Mouse (Mus musculus) myocyte (in vitro differentiated cells): ENCODE measurements around the gene Arfip2. TPM values are rescaled to one million over a fixed set of nuclear protein-coding genes. Genes with fewer than 3 reads are reported as not detected.

ENCODE experiments used
- H3K27me3 ChIP-seq: one replicate; pipeline ENCODE4 v1.6.1; 2011; ENCODE audit not compliant: control insufficient read depth, insufficient read depth, insufficient read length
- H3K36me3 ChIP-seq: one replicate; pipeline ENCODE4 v1.6.1; 2011; ENCODE audit not compliant: control insufficient read depth, insufficient read depth
- H3K4me2 ChIP-seq: one replicate; pipeline ENCODE4 v1.6.1; 2011; ENCODE audit warnings: low read depth, control low read depth
- H3K4me3 ChIP-seq: one replicate; pipeline ENCODE4 v1.5.1; 2011; ENCODE audit warnings: mild to moderate bottlenecking, control low read depth, moderate library complexity
- H3K79me2 ChIP-seq: one replicate; pipeline ENCODE4 v1.6.1; 2011; ENCODE audit not compliant: control insufficient read depth, insufficient read depth
- H3ac ChIP-seq: one replicate; pipeline ENCODE4 v1.6.1; 2011; ENCODE audit not compliant: control insufficient read depth, insufficient read length
- CEBPB ChIP-seq: IDR thresholded peaks from 2 replicates; pipeline ENCODE4 v1.6.1; 2011; ENCODE audit warnings: mild to moderate bottlenecking, moderate library complexity; ENCODE audit not compliant: poor library complexity, insufficient read depth, severe bottlenecking
- E2F4 ChIP-seq: IDR thresholded peaks from one replicate; pipeline ENCODE4 v1.6.1; 2011; ENCODE audit warnings: mild to moderate bottlenecking, control low read depth, moderate library complexity; ENCODE audit not compliant: insufficient read depth
- MAX ChIP-seq: IDR thresholded peaks from one replicate; pipeline ENCODE4 v1.6.1; 2011; ENCODE audit warnings: low read depth, mild to moderate bottlenecking, control low read depth
- MYOD1 ChIP-seq, 3 experiments: IDR thresholded peaks; one replicate each; pipeline ENCODE4 v1.6.1; 2011; ENCODE audit warnings: control low read depth in 2 of 3, low read depth in 2 of 3, mild to moderate bottlenecking in 2 of 3, moderate library complexity in 1 of 3; ENCODE audit not compliant: insufficient read length in 2 of 3, control insufficient read depth in 1 of 3
- MYOG ChIP-seq, 3 experiments: IDR thresholded peaks; one replicate each; pipeline ENCODE4 v1.6.1; 2011; ENCODE audit warnings: control low read depth in 2 of 3, low read depth in 2 of 3, mild to moderate bottlenecking in 2 of 3; ENCODE audit not compliant: insufficient read length in 2 of 3, control insufficient read depth in 1 of 3, insufficient read depth in 1 of 3
- POLR2A ChIP-seq: IDR thresholded peaks from one replicate; pipeline ENCODE4 v1.6.1; 2011; ENCODE audit warnings: low read depth, mild to moderate bottlenecking, control low read depth, moderate library complexity; ENCODE audit not compliant: insufficient read length
- POLR2AphosphoS2 ChIP-seq: IDR thresholded peaks from one replicate; pipeline ENCODE4 v1.6.1; 2011; ENCODE audit warnings: low read depth, control low read depth; ENCODE audit not compliant: insufficient read length
- REST ChIP-seq: IDR thresholded peaks from one replicate; pipeline ENCODE4 v1.6.1; 2011; ENCODE audit warnings: mild to moderate bottlenecking, control low read depth, moderate library complexity; ENCODE audit not compliant: insufficient read depth, insufficient read length
- SRF ChIP-seq: IDR thresholded peaks from one replicate; pipeline ENCODE4 v1.6.1; 2011; ENCODE audit warnings: low read depth; ENCODE audit not compliant: control insufficient read depth, insufficient read length
- TCF12 ChIP-seq: IDR thresholded peaks from one replicate; pipeline ENCODE4 v1.6.1; 2011; ENCODE audit warnings: mild to moderate bottlenecking, control low read depth; ENCODE audit not compliant: poor library complexity, insufficient read depth, severe bottlenecking
- TCF3 ChIP-seq: IDR thresholded peaks from one replicate; pipeline ENCODE4 v1.6.1; 2011; ENCODE audit warnings: low read depth, control low read depth; ENCODE audit not compliant: insufficient read length
- USF1 ChIP-seq: IDR thresholded peaks from one replicate; pipeline ENCODE4 v1.6.1; 2011; ENCODE audit warnings: low read depth, mild to moderate bottlenecking, control low read depth, moderate library complexity
- polyA plus RNA-seq: library from polyadenylated mRNA; unstranded; fragments of >200 nt; fragmentation: generic; extraction: Trizol; gene quantifications from one replicate; pipeline ENCODE4 v1.2.1, GENCODE M21; 2012; ENCODE audit warnings: missing spikeins

Gene Arfip2
- polyA plus RNA-seq, 1 experiment: 28.4 TPM

DNA sequence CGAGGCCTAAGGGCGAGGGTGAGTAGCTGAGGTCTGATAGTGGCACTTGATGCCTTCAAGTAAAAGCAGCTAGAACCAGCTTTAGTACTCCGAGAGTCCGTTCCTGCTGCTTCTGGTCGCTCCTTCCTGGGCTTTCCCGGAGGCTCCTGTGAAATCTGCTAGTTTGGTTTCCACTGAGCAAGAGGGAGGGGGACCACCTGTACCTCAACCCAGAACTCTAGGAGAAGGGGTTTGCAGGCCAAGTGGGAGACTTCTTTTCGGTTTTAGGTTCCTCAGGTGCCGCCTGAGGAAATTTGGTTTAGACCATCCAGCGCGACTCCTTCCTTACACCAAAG lies 6.4 kb downstream of the Arfip2 start:
- Histone ChIP-seq H3K4me2 (peak overlapping the region; percentile 85), H3K4me3 (peak overlapping the region; percentile 76), H3K36me3 (peaks cover 4% of the 10 kb centered on the region), H3ac (peak overlapping the region; percentile 71), H3K27me3 (no peaks in the 10 kb centered on the region), H3K79me2 (peaks cover 39% of the 10 kb centered on the region)
- no peak for TF ChIP-seq TCF12
- no peak for TF ChIP-seq REST

DNA sequence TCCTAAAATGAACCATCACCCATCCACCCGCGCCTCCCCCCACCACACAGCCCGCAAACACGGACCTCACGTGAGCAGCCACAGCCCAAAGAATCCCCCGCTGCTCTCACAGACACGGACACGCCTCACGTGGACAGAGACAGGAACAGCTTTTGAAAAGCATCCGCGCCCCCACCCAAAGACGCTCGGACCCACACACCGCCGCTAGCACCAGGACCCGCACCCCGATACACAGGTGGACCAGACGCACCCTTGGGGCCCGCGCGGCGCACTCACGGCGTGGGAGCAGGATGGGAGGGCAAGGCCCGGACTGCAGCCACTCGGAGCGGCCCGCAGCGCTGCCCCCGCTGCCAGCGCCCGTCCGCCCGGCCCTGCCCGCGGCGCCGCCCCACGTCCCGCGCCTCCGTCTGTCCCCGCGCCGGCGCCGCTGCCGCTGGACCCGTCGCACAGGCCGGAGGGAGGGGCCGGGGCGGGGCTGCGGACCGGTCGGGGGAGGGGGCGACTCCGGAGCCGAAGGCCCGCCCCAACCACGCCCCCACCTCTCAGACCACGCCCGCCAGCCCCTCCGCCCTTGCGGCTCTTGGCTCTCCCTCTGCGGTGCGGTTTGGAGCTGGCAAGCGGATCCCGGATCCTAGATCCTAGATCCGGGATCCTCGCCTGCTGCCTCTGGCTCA lies 7.0 kb downstream of the Arfip2 start, which contains the start of gene Trim3:
Gene Trim3, minus strand, starts transcription at position 445 of the 674 bp plus-strand sequence.
- H3K36me3 ChIP-seq: peaks cover 4% of the 10 kb centered on the region
- peak within 1 kb of the TSS; percentile 71 for H3ac ChIP-seq
- peak within 1 kb of the TSS; percentile 76 for H3K4me3 ChIP-seq
- H3K4me2 ChIP-seq: peak within 1 kb of the TSS; percentile 88
- H3K27me3 ChIP-seq: no peaks in the 10 kb centered on the region
- TF ChIP-seq USF1 (no peak), MYOD1 (IDR thresholded peaks at IDR 0.05; ENCODE audit: control insufficient read depth in 1 of 3, insufficient read length in 2 of 3, low read depth in 2 of 3) (peak in 1 of 3 experiments; percentile 25), REST (no peak), SRF (no peak), E2F4 (no peak), CEBPB (no peak), MAX (no peak), MYOG (IDR thresholded peaks at IDR 0.05; ENCODE audit: control insufficient read depth in 1 of 3, insufficient read depth in 1 of 3, insufficient read length in 2 of 3, low read depth in 2 of 3) (peak in 1 of 3 experiments; percentile 3), TCF12 (no peak), POLR2A (peak; percentile 89), POLR2AphosphoS2 (peak; percentile 90), TCF3 (no peak)
- peaks cover 43% of the 10 kb centered on the region for H3K79me2 ChIP-seq

DNA sequence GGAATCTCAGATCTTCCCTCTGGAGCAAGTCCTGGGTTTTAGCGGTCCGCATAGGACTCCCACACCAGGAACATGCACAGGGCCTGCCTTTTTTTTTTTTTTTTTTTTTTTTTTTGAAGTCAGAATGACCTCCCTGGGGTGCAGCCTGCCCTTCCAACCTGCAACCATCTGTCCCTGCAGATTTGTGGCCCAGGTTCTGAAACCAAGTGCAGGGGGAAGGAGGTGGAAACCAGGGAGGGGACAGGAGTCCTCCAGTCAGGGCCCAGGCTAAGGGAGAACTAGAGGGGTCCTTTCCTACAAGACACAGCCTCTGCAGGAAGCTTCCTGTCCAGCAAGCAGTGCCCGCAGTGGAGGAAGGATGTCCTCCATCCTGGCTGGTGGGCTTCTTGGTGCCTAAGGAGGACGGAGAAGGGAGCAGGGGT lies 7.7 kb downstream of the Arfip2 start:
- H3K79me2 ChIP-seq: peaks cover 50% of the 10 kb centered on the region
- H3K4me3 ChIP-seq: peak overlapping the region; percentile 76
- TF ChIP-seq USF1 (no peak), TCF12 (no peak), MYOG (IDR thresholded peaks at IDR 0.05; ENCODE audit: control insufficient read depth in 1 of 3, insufficient read depth in 1 of 3, insufficient read length in 2 of 3, low read depth in 2 of 3) (no peak), POLR2A (no peak), MAX (no peak), CEBPB (no peak), REST (no peak)
- peaks cover 4% of the 10 kb centered on the region for H3K36me3 ChIP-seq
- peak overlapping the region; percentile 88 for H3K4me2 ChIP-seq
- no peaks in the 10 kb centered on the region for H3K27me3 ChIP-seq
- H3ac ChIP-seq: peak overlapping the region; percentile 71

DNA sequence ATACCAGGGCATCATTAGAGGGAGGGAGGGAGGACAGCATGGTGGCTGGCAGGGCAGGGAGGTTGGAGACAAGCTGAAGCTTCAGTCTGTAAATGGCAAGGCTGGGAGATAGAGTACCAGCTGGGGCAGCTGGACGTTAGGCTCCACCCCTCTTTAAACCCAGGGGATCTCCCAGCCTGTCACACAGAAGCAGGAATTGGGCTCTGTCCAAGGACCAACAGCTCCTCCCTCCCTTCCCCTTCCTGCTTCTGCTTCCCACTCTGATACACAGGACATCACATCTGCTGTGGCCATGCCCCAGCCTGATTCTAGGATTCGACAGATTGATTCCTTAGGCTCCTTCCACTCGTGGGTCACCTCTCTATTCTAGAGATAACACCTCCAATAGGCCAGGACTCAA lies 11.6 kb downstream of the Arfip2 start:
- no peaks in the 10 kb centered on the region for H3K27me3 ChIP-seq
- H3K4me2 ChIP-seq: peak overlapping the region; percentile 70
- H3ac ChIP-seq: no peak overlapping the region
- peaks cover 18% of the 10 kb centered on the region for H3K36me3 ChIP-seq
- peaks cover 65% of the 10 kb centered on the region for H3K79me2 ChIP-seq
- TF ChIP-seq MAX: no peak
- peak; percentile 10 for TF ChIP-seq POLR2AphosphoS2
- no peak overlapping the region for H3K4me3 ChIP-seq

DNA sequence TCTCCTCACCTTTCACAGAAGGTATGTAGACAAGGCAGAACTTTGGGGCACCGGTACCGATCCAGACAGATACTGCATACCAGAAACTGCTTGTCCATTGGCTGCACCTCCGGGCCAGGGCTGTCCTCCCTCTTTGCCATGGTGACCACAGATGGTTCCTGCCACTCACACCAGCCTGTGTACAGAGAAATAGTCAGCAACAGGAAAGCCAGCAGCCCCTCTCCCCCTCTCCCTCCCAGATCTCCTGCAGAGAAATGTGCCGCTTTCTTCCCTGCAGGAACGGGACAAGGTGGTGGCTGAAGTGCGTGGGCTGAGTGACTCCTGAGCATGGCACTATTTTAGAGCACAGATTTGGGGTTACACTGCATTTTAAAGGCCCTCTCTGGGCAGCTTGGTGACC lies 14.8 kb downstream of the Arfip2 start:
- H3K79me2 ChIP-seq: peaks cover 40% of the 10 kb centered on the region
- H3K4me2 ChIP-seq: no peak overlapping the region
- no peak for TF ChIP-seq TCF12
- no peak for TF ChIP-seq USF1
- no peak for TF ChIP-seq SRF
- TF ChIP-seq POLR2A: no peak
- TF ChIP-seq MYOG (IDR thresholded peaks at IDR 0.05; ENCODE audit: control insufficient read depth in 1 of 3, insufficient read depth in 1 of 3, insufficient read length in 2 of 3, low read depth in 2 of 3): no peak
- TF ChIP-seq E2F4: no peak
- no peak for TF ChIP-seq REST
- TF ChIP-seq MYOD1 (IDR thresholded peaks at IDR 0.05; ENCODE audit: control insufficient read depth in 1 of 3, insufficient read length in 2 of 3, low read depth in 2 of 3): no peak
- TF ChIP-seq TCF3: no peak
- TF ChIP-seq POLR2AphosphoS2: no peak
- TF ChIP-seq MAX: no peak
- no peak for TF ChIP-seq CEBPB
- H3K27me3 ChIP-seq: no peaks in the 10 kb centered on the region
- H3K4me3 ChIP-seq: no peak overlapping the region
- H3K36me3 ChIP-seq: peaks cover 26% of the 10 kb centered on the region
- no peak overlapping the region for H3ac ChIP-seq
